Mouse (Mus musculus) liver, embryonic 15.5 days (tissue): Measurements from ENCODE around the gene Rcn3. TPM values are rescaled to one million over a fixed set of nuclear protein-coding genes. Genes with fewer than 3 reads are reported as not detected.
"Not testable (repeated sequence)": the region's sequence is repeated elsewhere in the genome, so short reads cannot be mapped to it uniquely, and the experiment has no call there.

Experiments
- ATAC-seq: fragments of 200-750 bp; cut with Nextera tagmentation; 2 replicates; pipeline ENCODE4 v1.8.0; 2017; ENCODE audit warnings: moderate number of reproducible peaks, mild to moderate bottlenecking, moderate library complexity; ENCODE audit not compliant: insufficient read depth
- H3K27ac ChIP-seq: fragments of 300-500 bp; sonication (generic); replicated peaks from 2 replicates; pipeline ENCODE4 v1.5.1; 2015; ENCODE audit warnings: mild to moderate bottlenecking, inconsistent platforms
- H3K27me3 ChIP-seq: fragments of 300-500 bp; sonication (generic); 2 replicates; pipeline ENCODE4 v1.6.1; 2015; ENCODE audit warnings: mild to moderate bottlenecking, inconsistent platforms
- H3K36me3 ChIP-seq: fragments of 300-500 bp; sonication (generic); replicated peaks from 2 replicates; pipeline ENCODE4 v1.6.1; 2015; ENCODE audit warnings: moderate library complexity, mild to moderate bottlenecking, inconsistent platforms
- H3K4me1 ChIP-seq: fragments of 300-500 bp; sonication (generic); replicated peaks from 2 replicates; pipeline ENCODE4 v1.6.1; 2015; ENCODE audit warnings: inconsistent platforms
- H3K4me2 ChIP-seq: fragments of 300-500 bp; sonication (generic); 2 replicates; pipeline ENCODE4 v1.6.1; 2015; ENCODE audit warnings: moderate library complexity, mild to moderate bottlenecking, inconsistent platforms
- H3K4me3 ChIP-seq: fragments of 300-500 bp; sonication (generic); replicated peaks from 2 replicates; pipeline ENCODE4 v1.5.1; 2015; ENCODE audit warnings: mild to moderate bottlenecking, inconsistent platforms
- H3K9ac ChIP-seq: fragments of 300-500 bp; sonication (generic); 2 replicates; pipeline ENCODE4 v1.6.1; 2015; ENCODE audit warnings: moderate library complexity, mild to moderate bottlenecking, inconsistent platforms
- H3K9me3 ChIP-seq: fragments of 300-500 bp; sonication (generic); replicated peaks from 2 replicates; pipeline ENCODE4 v1.6.1; 2016; ENCODE audit warnings: inconsistent platforms
- WGBS: fragments of 180-500 bp; shearing (Covaris S2); methylation state at CpG from one replicate; pipeline ENCODE4 v1.1.7; 2015; ENCODE audit warnings: mixed read lengths; ENCODE audit not compliant: insufficient replicate concordance; 5-methylcytosine and 5-hydroxymethylcytosine counted together
- polyA plus RNA-seq: library from polyadenylated mRNA; unstranded; fragments of >200 nt; fragmentation: Nextera tagmentation; extraction: Ambion mirVana; gene quantifications from 2 replicates; pipeline ENCODE4 v1.2.1, GENCODE M21; 2015

Rcn3 gene
- polyA plus RNA-seq, 1 experiment from 2014 or later, result 26.3 TPM

- H3K27ac ChIP-seq, result no peak overlapping the region
- H3K4me2 ChIP-seq, result no peak overlapping the region
- no peaks in the 10 kb centered on the region for H3K9me3 ChIP-seq
- H3K4me3 ChIP-seq, result no peak overlapping the region
- peaks cover 25% of the 10 kb centered on the region for H3K4me1 ChIP-seq
- ATAC-seq, result no peak
- no peaks in the 10 kb centered on the region for H3K27me3 ChIP-seq
- no peak overlapping the region for H3K9ac ChIP-seq
- 33% methylated on average over 5 of the region's 5 CpGs for WGBS
- no peaks in the 10 kb centered on the region for H3K36me3 ChIP-seq
These were observed 15.1 kb upstream of the Rcn3 start for GRCm38 (mm10) chr7:45107052-45107645.

GRCm38 (mm10) chr7:45106441-45106840 lies 14.4 kb upstream of the Rcn3 start:
- no peak overlapping the region for H3K4me3 ChIP-seq
- H3K9me3 ChIP-seq, result no peaks in the 10 kb centered on the region
- H3K4me2 ChIP-seq, result no peak overlapping the region
- H3K27ac ChIP-seq, result no peak overlapping the region
- no peaks in the 10 kb centered on the region for H3K27me3 ChIP-seq
- 67% methylated on average over 6 of the region's 6 CpGs for WGBS
- ATAC-seq, result no peak
- H3K4me1 ChIP-seq, result peaks cover 21% of the 10 kb centered on the region
- no peaks in the 10 kb centered on the region for H3K36me3 ChIP-seq
- H3K9ac ChIP-seq, result no peak overlapping the region

- H3K4me1 ChIP-seq, result peaks cover 21% of the 10 kb centered on the region
- 65% methylated on average over 8 of the region's 8 CpGs for WGBS
- no peak overlapping the region for H3K27ac ChIP-seq
- H3K4me3 ChIP-seq, result no peak overlapping the region
- no peak overlapping the region for H3K4me2 ChIP-seq
- H3K9me3 ChIP-seq, result no peaks in the 10 kb centered on the region
- no peak overlapping the region for H3K9ac ChIP-seq
- no peaks in the 10 kb centered on the region for H3K36me3 ChIP-seq
- ATAC-seq, result no peak
- no peaks in the 10 kb centered on the region for H3K27me3 ChIP-seq
These were observed 13.5 kb upstream of the Rcn3 start for GRCm38 (mm10) chr7:45105491-45105890.

GRCm38 (mm10) chr7:45104941-45105340 lies 12.9 kb upstream of the Rcn3 start:
- Histone ChIP-seq H3K36me3 (no peaks in the 10 kb centered on the region), H3K4me1 (peaks cover 21% of the 10 kb centered on the region), H3K27ac (no peak overlapping the region), H3K4me2 (no peak overlapping the region), H3K9me3 (no peaks in the 10 kb centered on the region), H3K4me3 (no peak overlapping the region), H3K9ac (no peak overlapping the region), H3K27me3 (no peaks in the 10 kb centered on the region)
- no peak for ATAC-seq
- WGBS, result 65% methylated on average over 5 of the region's 5 CpGs

GRCm38 (mm10) chr7:45103652-45104180 lies 11.7 kb upstream of the Rcn3 start, which contains the start of gene Fcgrt:
TSS of gene Fcgrt (minus strand) at chr7:45103851.
- WGBS, result 44% methylated on average over 7 of the region's 7 CpGs
- Histone ChIP-seq H3K36me3 (no peaks in the 10 kb centered on the region), H3K4me3 (peak within 1 kb of the TSS; percentile 42), H3K4me1 (peaks cover 21% of the 10 kb centered on the region), H3K27ac (peak within 1 kb of the TSS; percentile 78), H3K27me3 (no peaks in the 10 kb centered on the region), H3K9me3 (no peaks in the 10 kb centered on the region), H3K9ac (0 out of 2 replicates have a peak within 1 kb of the TSS, but pooled peaks have one; percentile 18), H3K4me2 (peak within 1 kb of the TSS; percentile 57)
- ATAC-seq, result peak; percentile 84

GRCm38 (mm10) chr7:45102940-45103585 lies 11.0 kb upstream of the Rcn3 start:
- WGBS, result 57% methylated on average over 9 of the region's 9 CpGs
- Histone ChIP-seq H3K9me3 (no peaks in the 10 kb centered on the region), H3K27me3 (no peaks in the 10 kb centered on the region), H3K4me1 (peaks cover 21% of the 10 kb centered on the region), H3K4me3 (peak overlapping the region; percentile 42), H3K4me2 (peak overlapping the region; percentile 57), H3K27ac (peak overlapping the region; percentile 78), H3K36me3 (no peaks in the 10 kb centered on the region), H3K9ac (0 out of 2 replicates have a peak overlapping the region, but pooled peaks have one; percentile 18)
- peak; percentile 22 for ATAC-seq

GRCm38 (mm10) chr7:45102441-45102840 lies 10.4 kb upstream of the Rcn3 start:
- no peaks in the 10 kb centered on the region for H3K36me3 ChIP-seq
- H3K27ac ChIP-seq, result no peak overlapping the region
- H3K4me2 ChIP-seq, result peak overlapping the region; percentile 57
- no peaks in the 10 kb centered on the region for H3K9me3 ChIP-seq
- ATAC-seq, result no peak
- no peak overlapping the region for H3K9ac ChIP-seq
- WGBS, result 47% methylated on average over 11 of the region's 11 CpGs
- no peaks in the 10 kb centered on the region for H3K27me3 ChIP-seq
- H3K4me1 ChIP-seq, result peaks cover 21% of the 10 kb centered on the region
- H3K4me3 ChIP-seq, result peak overlapping the region; percentile 42

- 74% methylated on average over 6 of the region's 6 CpGs for WGBS
- H3K9me3 ChIP-seq, result no peaks in the 10 kb centered on the region
These were observed 8.0 kb upstream of the Rcn3 start for GRCm38 (mm10) chr7:45100046-45100445.

GRCm38 (mm10) chr7:45098541-45099240 lies 6.7 kb upstream of the Rcn3 start:
- no peak overlapping the region for H3K4me3 ChIP-seq
- peaks cover 16% of the 10 kb centered on the region for H3K4me1 ChIP-seq
- H3K36me3 ChIP-seq, result no peaks in the 10 kb centered on the region
- H3K9me3 ChIP-seq, result no peaks in the 10 kb centered on the region
- no peak overlapping the region for H3K9ac ChIP-seq
- H3K4me2 ChIP-seq, result no peak overlapping the region
- no peaks in the 10 kb centered on the region; the same call in 1 of the 2 replicates for H3K27me3 ChIP-seq
- H3K27ac ChIP-seq, result no peak overlapping the region
- ATAC-seq, result no peak
- WGBS, result 70% methylated on average over 8 of the region's 8 CpGs

More at GRCm38 (mm10) chr7:45100046-45100445, 8.0 kb upstream of the Rcn3 start:
- Histone ChIP-seq H3K4me1 (peaks cover 24% of the 10 kb centered on the region), H3K27ac (no peak overlapping the region), H3K27me3 (no peaks in the 10 kb centered on the region), H3K4me2 (no peak overlapping the region), H3K4me3 (no peak overlapping the region), H3K9ac (no peak overlapping the region), H3K36me3 (no peaks in the 10 kb centered on the region)
- no peak for ATAC-seq

GRCm38 (mm10) chr7:45097479-45097878 lies 5.5 kb upstream of the Rcn3 start:
- Histone ChIP-seq H3K4me1 (peaks cover 16% of the 10 kb centered on the region), H3K9me3 (no peaks in the 10 kb centered on the region), H3K4me2 (no peak overlapping the region), H3K4me3 (no peak overlapping the region), H3K27ac (peak overlapping the region; percentile 45; the same call in 1 of the 2 replicates), H3K9ac (no peak overlapping the region), H3K36me3 (no peaks in the 10 kb centered on the region), H3K27me3 (no peaks in the 10 kb centered on the region; the same call in 1 of the 2 replicates)
- ATAC-seq, result peak; percentile 25; the same call in 1 of the 2 replicates
- WGBS, result 25% methylated on average over 6 of the region's 6 CpGs

- 78% methylated on average over 14 of the region's 14 CpGs for WGBS
- not testable (repeated sequence) for H3K9me3 ChIP-seq, H3K4me3 ChIP-seq, H3K4me2 ChIP-seq, H3K27me3 ChIP-seq, H3K9ac ChIP-seq, ATAC-seq, H3K27ac ChIP-seq, H3K36me3 ChIP-seq
- peaks cover 28% of the 10 kb centered on the region for H3K4me1 ChIP-seq
These were observed 3.9 kb upstream of the Rcn3 start for GRCm38 (mm10) chr7:45095965-45096364.
